Mouse (Mus musculus) liver, adult (tissue): Measurements from ENCODE around the gene Tbc1d10a.

Experiments used
- GATA4 ChIP-seq: IDR thresholded peaks from 2 replicates; pipeline ENCODE4 v1.6.1; 2014; ENCODE audit warnings: mild to moderate bottlenecking, low read length; ENCODE audit not compliant: insufficient replicate concordance

Gene Tbc1d10a

GRCm38 (mm10) chr11:4186486-4187317, at the start of gene Tbc1d10a:
TSS of gene Tbc1d10a (plus strand) at chr11:4186789.
- no peak; the same call in 1 of the 2 replicates for TF ChIP-seq GATA4

GRCm38 (mm10) chr11:4138964-4139363, 47.6 kb upstream of the Tbc1d10a start:
- no peak for TF ChIP-seq GATA4

GRCm38 (mm10) chr11:4141505-4141904, 45.1 kb upstream of the Tbc1d10a start:
- TF ChIP-seq GATA4, result no peak

GRCm38 (mm10) chr11:4142352-4142751, 44.2 kb upstream of the Tbc1d10a start:
- TF ChIP-seq GATA4, result no peak

GRCm38 (mm10) chr11:4143281-4144062, 43.1 kb upstream of the Tbc1d10a start:
- no peak for TF ChIP-seq GATA4

GRCm38 (mm10) chr11:4146381-4146780, 40.2 kb upstream of the Tbc1d10a start:
- TF ChIP-seq GATA4, result no peak

GRCm38 (mm10) chr11:4147098-4147497, 39.5 kb upstream of the Tbc1d10a start:
- no peak for TF ChIP-seq GATA4

- TF ChIP-seq GATA4, result no peak
Observed at GRCm38 (mm10) chr11:4148120-4148519, 38.5 kb upstream of the Tbc1d10a start.

GRCm38 (mm10) chr11:4148536-4149156, 37.9 kb upstream of the Tbc1d10a start:
- TF ChIP-seq GATA4, result no peak

GRCm38 (mm10) chr11:4149886-4150285, 36.7 kb upstream of the Tbc1d10a start:
- TF ChIP-seq GATA4, result no peak

GRCm38 (mm10) chr11:4153694-4154093, 32.9 kb upstream of the Tbc1d10a start:
- no peak for TF ChIP-seq GATA4

GRCm38 (mm10) chr11:4155641-4156040, 30.9 kb upstream of the Tbc1d10a start:
- TF ChIP-seq GATA4, result no peak

- no peak for TF ChIP-seq GATA4
Observed at GRCm38 (mm10) chr11:4158676-4159075, 27.9 kb upstream of the Tbc1d10a start.

- TF ChIP-seq GATA4, result no peak; the same call in 1 of the 2 replicates
Observed at GRCm38 (mm10) chr11:4159808-4160708, 26.5 kb upstream of the Tbc1d10a start, which contains the start of the genes Ccdc157 and Sf3a1. TSS of gene Ccdc157 (minus strand) at chr11:4160293. TSS of gene Sf3a1 (plus strand) at chr11:4160350.
